Mouse (Mus musculus) stomach, postnatal 0 days (tissue): ENCODE results near the gene Atp7a. TPM values are rescaled to one million over a fixed set of nuclear protein-coding genes. Genes with fewer than 3 reads are reported as not detected.
A peak's percentile ranks its signal among the peaks of the same experiment; 100 is the strongest.

ENCODE experiments used
- ATAC-seq: fragments of 200-750 bp; cut with Nextera tagmentation; 2 replicates; pipeline ENCODE4 v1.8.0; 2017; ENCODE audit not compliant: low FRiP score, low TSS enrichment
- DNase-seq: peaks from one replicate; pipeline ENCODE4 v3.0.0-alpha.2; 2016; ENCODE audit warnings: low spot score
- H3K27ac ChIP-seq: fragments of 300-500 bp; sonication (generic); replicated peaks from 2 replicates; pipeline ENCODE4 v1.5.1; 2014; ENCODE audit warnings: mild to moderate bottlenecking, control low read depth
- H3K27me3 ChIP-seq: fragments of 300-500 bp; sonication (generic); 2 replicates; pipeline ENCODE4 v1.6.1; 2014; ENCODE audit warnings: low read length; ENCODE audit not compliant: control insufficient read depth, insufficient read depth
- H3K36me3 ChIP-seq: fragments of 300-500 bp; sonication (generic); 2 replicates; pipeline ENCODE4 v1.6.1; 2014; ENCODE audit warnings: low read length, mixed read lengths; ENCODE audit not compliant: control insufficient read depth, insufficient read depth
- H3K4me1 ChIP-seq: fragments of 300-500 bp; sonication (generic); replicated peaks from 2 replicates; pipeline ENCODE4 v1.6.1; 2014; ENCODE audit warnings: antibody characterized with exemption; ENCODE audit not compliant: control insufficient read depth, insufficient read depth
- H3K4me2 ChIP-seq: fragments of 300-500 bp; sonication (generic); replicated peaks from 2 replicates; pipeline ENCODE4 v1.6.1; 2014; ENCODE audit warnings: low read depth, mild to moderate bottlenecking, control low read depth, moderate library complexity
- H3K4me3 ChIP-seq: fragments of 300-500 bp; sonication (generic); 2 replicates; pipeline ENCODE4 v1.5.1; 2014; ENCODE audit warnings: low read depth, low read length, control low read depth
- H3K9ac ChIP-seq: fragments of 300-500 bp; sonication (generic); 2 replicates; pipeline ENCODE4 v1.6.1; 2014; ENCODE audit warnings: mild to moderate bottlenecking, low read length, control low read depth, mixed read lengths
- H3K9me3 ChIP-seq: fragments of 300-500 bp; sonication (generic); 2 replicates; pipeline ENCODE4 v1.6.1; 2016; ENCODE audit warnings: low read length; ENCODE audit not compliant: control insufficient read depth
- CTCF ChIP-seq: IDR thresholded peaks from 2 replicates; pipeline ENCODE4 v1.5.1; 2016; ENCODE audit warnings: antibody characterized with exemption, low read depth, mild to moderate bottlenecking, moderate library complexity
- EP300 ChIP-seq: optimal IDR thresholded peaks from 2 replicates; pipeline ENCODE3; 2016; ENCODE audit warnings: antibody characterized with exemption
- WGBS: fragments of 180-500 bp; shearing (Covaris S2); extraction: QIAGEN DNeasy Blood & Tissue Kit; methylation state at CpG from one replicate; pipeline ENCODE4 v1.1.7; 2014; 5-methylcytosine and 5-hydroxymethylcytosine counted together
- polyA plus RNA-seq: library from polyadenylated mRNA; unstranded; fragments of >200 nt; fragmentation: Nextera tagmentation; extraction: Ambion mirVana; gene quantifications from 2 replicates; pipeline ENCODE4 v1.2.1, GENCODE M21; 2015

Atp7a gene
- polyA plus RNA-seq, 1 experiment from 2014 or later: 11.4 TPM

- TF ChIP-seq EP300: no peak
- TF ChIP-seq CTCF: no peak
- H3K4me1 ChIP-seq: no peaks in the 10 kb centered on the region
- no peak overlapping the region for H3K4me3 ChIP-seq
- DNase-seq (no peak), ATAC-seq (no peak)
- no peak overlapping the region for H3K4me2 ChIP-seq
- no peaks in the 10 kb centered on the region for H3K9me3 ChIP-seq
- H3K36me3 ChIP-seq: no peaks in the 10 kb centered on the region
- no peak overlapping the region for H3K27ac ChIP-seq
- WGBS: 70% methylated on average over 6 of the region's 6 CpGs
- H3K27me3 ChIP-seq: no peaks in the 10 kb centered on the region
- no peak overlapping the region for H3K9ac ChIP-seq
Measured at GRCm38 (mm10) chrX:106128283-106128682, 101.2 kb downstream of the Atp7a start.

- no peaks in the 10 kb centered on the region for H3K9me3 ChIP-seq
- DNase-seq (no peak), ATAC-seq (no peak)
- no peaks in the 10 kb centered on the region for H3K27me3 ChIP-seq
- no peak for TF ChIP-seq EP300
- no peak for TF ChIP-seq CTCF
- 83% methylated on average over 4 of the region's 4 CpGs for WGBS
- H3K4me1 ChIP-seq: no peaks in the 10 kb centered on the region
- H3K27ac ChIP-seq: no peak overlapping the region
- no peaks in the 10 kb centered on the region for H3K36me3 ChIP-seq
- H3K9ac ChIP-seq: no peak overlapping the region
- H3K4me3 ChIP-seq: no peak overlapping the region
- no peak overlapping the region for H3K4me2 ChIP-seq
Measured at GRCm38 (mm10) chrX:106129877-106130276, 102.8 kb downstream of the Atp7a start.

DNA sequence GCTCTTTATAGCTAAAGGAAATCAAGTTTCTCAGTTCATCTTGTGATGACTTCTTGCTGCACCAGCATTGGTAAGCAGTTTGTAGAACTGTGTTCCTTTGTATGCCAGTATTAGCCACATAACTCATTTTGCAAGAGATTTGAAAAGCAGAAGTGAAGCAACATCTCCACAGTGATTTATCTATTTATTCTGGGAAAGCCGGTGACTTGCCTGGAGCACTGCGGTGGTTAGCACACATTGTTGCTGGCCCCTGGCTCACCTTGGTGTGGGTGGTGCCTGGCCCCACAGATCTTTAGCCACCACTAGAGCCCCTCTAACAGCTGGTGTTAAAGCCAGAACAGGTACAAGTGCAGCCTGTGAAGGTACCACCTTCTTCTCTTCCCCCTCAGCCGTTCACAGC is 107.8 kb downstream of the Atp7a start:
- Histone ChIP-seq H3K4me2 (no peak overlapping the region), H3K27ac (0 out of 2 replicates have a peak overlapping the region, but pooled peaks have one; percentile 45), H3K4me1 (no peaks in the 10 kb centered on the region), H3K4me3 (no peak overlapping the region), H3K36me3 (no peaks in the 10 kb centered on the region), H3K9ac (no peak overlapping the region), H3K9me3 (no peaks in the 10 kb centered on the region), H3K27me3 (no peaks in the 10 kb centered on the region)
- no peak for TF ChIP-seq CTCF
- TF ChIP-seq EP300: no peak
- ATAC-seq: no peak
- no peak for DNase-seq
- 42% methylated on average over 3 of the region's 3 CpGs for WGBS

DNA sequence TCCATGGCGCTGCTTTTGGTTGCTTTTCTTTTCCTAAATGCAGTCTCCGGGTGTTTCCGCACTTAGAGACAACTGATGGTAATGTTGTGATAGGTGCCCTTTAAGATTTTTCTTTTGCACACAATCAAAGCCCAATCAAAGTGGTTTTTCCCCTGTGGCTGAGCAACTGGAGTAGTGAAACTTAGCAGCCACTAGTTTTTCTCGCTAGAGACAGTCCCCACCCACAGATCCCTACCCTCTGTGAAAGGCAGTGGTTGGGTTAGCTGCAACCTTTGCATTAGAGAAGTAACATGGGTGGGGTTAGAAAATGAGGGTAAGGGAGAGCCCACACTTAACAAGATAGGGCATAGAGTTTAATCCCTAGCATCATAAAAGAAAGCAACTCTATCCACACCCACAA is 108.4 kb downstream of the Atp7a start:
- Histone ChIP-seq H3K36me3 (no peaks in the 10 kb centered on the region), H3K9me3 (no peaks in the 10 kb centered on the region), H3K9ac (no peak overlapping the region), H3K4me2 (no peak overlapping the region), H3K27ac (0 out of 2 replicates have a peak overlapping the region, but pooled peaks have one; percentile 45), H3K27me3 (no peaks in the 10 kb centered on the region), H3K4me1 (no peaks in the 10 kb centered on the region), H3K4me3 (no peak overlapping the region)
- ATAC-seq (no peak), DNase-seq (no peak)
- WGBS: 68% methylated on average over 4 of the region's 4 CpGs
- no peak for TF ChIP-seq EP300
- no peak for TF ChIP-seq CTCF

GRCm38 (mm10) chrX:106135916-106136575 is 109.0 kb downstream of the Atp7a start:
- H3K27ac ChIP-seq: 0 out of 2 replicates have a peak overlapping the region, but pooled peaks have one; percentile 30
- no peaks in the 10 kb centered on the region for H3K36me3 ChIP-seq
- no peaks in the 10 kb centered on the region for H3K9me3 ChIP-seq
- TF ChIP-seq EP300 (no peak), CTCF (no peak)
- H3K4me3 ChIP-seq: no peak overlapping the region
- WGBS: 53% methylated on average over 12 of the region's 12 CpGs
- H3K27me3 ChIP-seq: no peaks in the 10 kb centered on the region
- DNase-seq (no peak), ATAC-seq (no peak)
- no peaks in the 10 kb centered on the region for H3K4me1 ChIP-seq
- H3K9ac ChIP-seq: no peak overlapping the region
- no peak overlapping the region for H3K4me2 ChIP-seq

DNA sequence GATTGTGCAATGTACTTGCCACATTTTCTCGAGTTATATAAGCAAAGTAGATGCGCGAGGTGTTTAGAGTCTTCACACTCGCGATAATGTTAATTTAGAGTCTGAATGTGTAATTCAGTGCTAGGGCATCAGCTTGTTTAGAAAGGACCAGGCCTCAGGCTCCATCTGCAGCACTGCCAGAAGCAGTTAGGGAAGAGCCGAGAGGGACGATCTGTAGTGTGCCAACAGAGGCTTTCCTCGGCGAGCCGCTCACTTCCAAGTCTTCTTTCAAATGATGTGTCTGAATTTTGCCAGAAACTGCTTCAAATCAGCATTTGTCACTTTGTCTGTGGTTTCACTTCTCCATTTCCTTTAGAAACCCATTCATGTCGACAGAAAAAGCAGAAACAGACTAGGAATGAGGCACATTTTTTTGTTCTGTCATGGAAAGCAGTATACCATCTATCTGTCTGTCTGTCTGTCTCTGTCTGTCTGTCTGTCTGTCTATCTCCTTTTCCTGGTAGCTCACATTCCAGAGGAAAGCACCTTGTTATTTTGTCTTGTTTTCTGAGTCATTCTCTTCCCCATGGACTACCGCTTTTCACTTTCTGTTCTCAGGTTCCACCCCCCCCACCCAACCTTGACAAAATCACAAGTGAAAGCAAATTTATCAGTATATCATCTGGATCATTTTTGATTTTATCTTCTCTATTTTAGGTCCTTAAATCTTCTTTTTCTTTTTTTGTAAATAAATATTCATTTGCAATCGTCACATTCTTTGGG is 112.4 kb downstream of the Atp7a start:
- Histone ChIP-seq H3K9ac (no peak overlapping the region), H3K27me3 (no peaks in the 10 kb centered on the region), H3K4me1 (no peaks in the 10 kb centered on the region), H3K27ac (no peak overlapping the region), H3K9me3 (no peaks in the 10 kb centered on the region), H3K4me3 (no peak overlapping the region), H3K36me3 (no peaks in the 10 kb centered on the region), H3K4me2 (no peak overlapping the region)
- ATAC-seq (no peak), DNase-seq (no peak)
- 71% methylated on average over 13 of the region's 13 CpGs for WGBS
- no peak for TF ChIP-seq EP300
- TF ChIP-seq CTCF: no peak
